Mouse (Mus musculus) limb, embryonic 15.5 days (tissue): ENCODE results near the gene Ankrd55. TPM values are rescaled to one million over a fixed set of nuclear protein-coding genes. Genes with fewer than 3 reads are reported as not detected.
A peak's percentile ranks its signal among the peaks of the same experiment; 100 is the strongest.
"Not testable (repeated sequence)": the region's sequence is repeated elsewhere in the genome, so short reads cannot be mapped to it uniquely, and the experiment has no call there.

Experiments
- ATAC-seq: fragments of 200-750 bp; cut with Nextera tagmentation; 2 replicates; pipeline ENCODE4 v1.8.0; 2017; ENCODE audit warnings: low read depth, moderate TSS enrichment; ENCODE audit not compliant: insufficient number of reproducible peaks, low FRiP score, low TSS enrichment
- H3K27ac ChIP-seq: fragments of 300-500 bp; sonication (generic); 2 replicates; pipeline ENCODE4 v1.5.1; 2015; ENCODE audit warnings: moderate library complexity, mild to moderate bottlenecking, inconsistent platforms
- H3K27me3 ChIP-seq: fragments of 300-500 bp; sonication (generic); 2 replicates; pipeline ENCODE4 v1.6.1; 2015; ENCODE audit warnings: inconsistent platforms
- H3K36me3 ChIP-seq: fragments of 300-500 bp; sonication (generic); 2 replicates; pipeline ENCODE4 v1.6.1; 2015; ENCODE audit warnings: inconsistent platforms
- H3K4me1 ChIP-seq: fragments of 300-500 bp; sonication (generic); 2 replicates; pipeline ENCODE4 v1.6.1; 2015; ENCODE audit warnings: inconsistent platforms
- H3K4me2 ChIP-seq: fragments of 300-500 bp; sonication (generic); 2 replicates; pipeline ENCODE4 v1.6.1; 2015; ENCODE audit warnings: mild to moderate bottlenecking, inconsistent platforms
- H3K4me3 ChIP-seq: fragments of 300-500 bp; sonication (generic); 2 replicates; pipeline ENCODE4 v1.5.1; 2015; ENCODE audit warnings: mild to moderate bottlenecking, inconsistent platforms
- H3K9ac ChIP-seq: fragments of 300-500 bp; sonication (generic); 2 replicates; pipeline ENCODE4 v1.6.1; 2015; ENCODE audit warnings: inconsistent platforms
- H3K9me3 ChIP-seq: fragments of 300-500 bp; sonication (generic); 2 replicates; pipeline ENCODE4 v1.6.1; 2016; ENCODE audit warnings: inconsistent platforms
- WGBS: fragments of 180-500 bp; shearing (Covaris S2); methylation state at CpG from one replicate; pipeline ENCODE4 v1.1.7; 2015; 5-methylcytosine and 5-hydroxymethylcytosine counted together
- polyA plus RNA-seq: library from polyadenylated mRNA; unstranded; fragments of >200 nt; fragmentation: Nextera tagmentation; extraction: Ambion mirVana; gene quantifications from 2 replicates; pipeline ENCODE4 v1.2.1, GENCODE M21; 2015

Gene Ankrd55
- polyA plus RNA-seq, 1 experiment from 2014 or later = 1.00 TPM

DNA sequence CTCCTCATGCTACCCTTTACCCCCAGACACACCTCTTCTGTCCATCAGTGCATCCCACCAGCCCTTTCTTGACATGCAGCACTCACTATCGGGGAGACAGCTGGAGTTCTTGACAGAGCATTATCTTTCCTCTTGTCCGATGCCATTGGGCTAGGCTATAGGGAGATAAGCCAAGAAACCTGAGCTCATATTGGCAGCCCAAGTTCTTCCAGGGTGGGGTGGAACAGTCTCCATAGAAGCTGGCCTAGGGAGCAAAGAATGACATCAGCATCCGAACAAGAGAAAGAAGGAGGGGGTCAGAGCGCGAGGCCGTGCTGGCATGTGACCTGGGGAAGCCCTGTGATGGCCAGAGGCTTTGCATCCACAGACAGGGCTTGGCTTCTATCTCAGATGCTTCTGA is 9.5 kb downstream of the Ankrd55 start:
- Histone ChIP-seq H3K9me3 (no peaks in the 10 kb centered on the region), H3K9ac (no peak overlapping the region), H3K27ac (no peak overlapping the region), H3K36me3 (no peaks in the 10 kb centered on the region), H3K4me1 (no peaks in the 10 kb centered on the region), H3K27me3 (no peaks in the 10 kb centered on the region), H3K4me2 (no peak overlapping the region), H3K4me3 (no peak overlapping the region)
- WGBS = 86% methylated on average over 6 of the region's 6 CpGs
- no peak for ATAC-seq

DNA sequence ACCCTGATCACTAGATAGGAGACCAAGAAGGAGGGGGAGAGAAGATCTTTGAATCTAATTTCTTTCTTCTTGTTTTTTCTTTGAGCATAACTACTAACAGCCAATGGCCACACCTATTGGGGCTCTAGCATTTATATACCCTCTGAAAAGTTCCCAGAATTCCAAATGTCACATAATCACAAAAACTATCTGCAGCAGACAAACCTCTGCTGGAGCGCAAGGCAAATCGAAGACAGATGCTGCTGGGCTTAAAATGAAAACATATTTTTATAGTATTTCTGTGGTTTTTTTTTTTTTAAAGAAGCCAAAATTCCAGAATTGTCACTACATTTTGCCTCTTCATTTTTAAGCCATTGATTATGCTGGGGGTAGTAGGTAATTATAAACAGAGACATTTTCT is 15.2 kb downstream of the Ankrd55 start:
- no peaks in the 10 kb centered on the region for H3K4me1 ChIP-seq
- peak overlapping the region; percentile 27; the same call in 1 of the 2 replicates for H3K27ac ChIP-seq
- no peak overlapping the region for H3K4me3 ChIP-seq
- WGBS = 55% methylated on average over 2 of the region's 2 CpGs
- H3K36me3 ChIP-seq = no peaks in the 10 kb centered on the region
- no peak overlapping the region for H3K9ac ChIP-seq
- H3K9me3 ChIP-seq = no peaks in the 10 kb centered on the region
- ATAC-seq = no peak
- H3K4me2 ChIP-seq = no peak overlapping the region
- H3K27me3 ChIP-seq = no peaks in the 10 kb centered on the region

DNA sequence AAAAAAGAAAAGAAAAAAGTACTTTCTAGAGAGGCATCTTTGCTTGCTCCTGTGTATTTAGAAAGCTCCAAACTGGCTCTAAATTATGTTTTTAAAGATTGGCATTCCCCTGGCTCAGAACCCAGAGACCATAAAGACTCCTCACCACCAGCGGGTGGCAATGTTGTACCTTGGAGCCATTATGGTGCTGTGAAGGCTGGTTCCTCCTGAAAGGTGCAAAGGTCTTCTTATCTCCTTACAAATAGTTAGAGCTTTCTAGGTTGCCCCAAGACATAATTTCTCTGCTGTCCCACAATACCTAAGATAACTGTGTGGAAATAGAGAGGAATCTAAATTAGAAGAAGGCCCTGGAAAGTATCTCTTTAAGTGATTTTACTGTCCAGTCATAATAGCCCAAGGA is 20.4 kb downstream of the Ankrd55 start:
- no peak for ATAC-seq
- no peak overlapping the region for H3K27ac ChIP-seq
- H3K4me3 ChIP-seq = no peak overlapping the region
- no peak overlapping the region for H3K4me2 ChIP-seq
- WGBS = 24% methylated on average over 1 of the region's 1 CpGs
- H3K4me1 ChIP-seq = 0 out of 2 replicates have a peak, but pooled peaks cover 2% of the 10 kb centered on the region
- no peaks in the 10 kb centered on the region for H3K9me3 ChIP-seq
- no peak overlapping the region for H3K9ac ChIP-seq
- H3K27me3 ChIP-seq = no peaks in the 10 kb centered on the region
- H3K36me3 ChIP-seq = no peaks in the 10 kb centered on the region

DNA sequence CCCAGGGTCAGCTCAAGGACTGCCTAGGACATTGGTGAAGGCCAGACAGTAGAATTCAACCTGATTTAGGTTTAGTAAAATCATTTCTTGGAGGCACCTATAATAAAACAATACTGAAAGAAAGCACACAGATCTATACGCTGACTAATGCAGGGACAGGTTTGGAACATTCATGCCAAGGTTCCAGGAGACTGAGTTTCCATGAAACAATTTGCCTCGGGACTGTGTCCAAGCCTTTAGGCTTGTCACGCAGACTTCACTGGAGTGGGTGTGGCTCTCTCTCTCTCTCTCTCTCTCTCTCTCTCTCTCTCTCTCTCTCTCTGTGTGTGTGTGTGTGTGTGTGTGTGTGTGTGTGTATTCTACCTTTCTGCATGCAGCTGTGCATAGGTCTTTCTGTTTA is 23.4 kb downstream of the Ankrd55 start:
- H3K9ac ChIP-seq, ATAC-seq, H3K9me3 ChIP-seq, H3K27me3 ChIP-seq, H3K4me2 ChIP-seq, H3K4me1 ChIP-seq, H3K36me3 ChIP-seq, H3K4me3 ChIP-seq: not testable (repeated sequence)
- WGBS = 22% methylated on average over 3 of the region's 3 CpGs
- peak overlapping the region; percentile 47; the same call in 1 of the 2 replicates for H3K27ac ChIP-seq

DNA sequence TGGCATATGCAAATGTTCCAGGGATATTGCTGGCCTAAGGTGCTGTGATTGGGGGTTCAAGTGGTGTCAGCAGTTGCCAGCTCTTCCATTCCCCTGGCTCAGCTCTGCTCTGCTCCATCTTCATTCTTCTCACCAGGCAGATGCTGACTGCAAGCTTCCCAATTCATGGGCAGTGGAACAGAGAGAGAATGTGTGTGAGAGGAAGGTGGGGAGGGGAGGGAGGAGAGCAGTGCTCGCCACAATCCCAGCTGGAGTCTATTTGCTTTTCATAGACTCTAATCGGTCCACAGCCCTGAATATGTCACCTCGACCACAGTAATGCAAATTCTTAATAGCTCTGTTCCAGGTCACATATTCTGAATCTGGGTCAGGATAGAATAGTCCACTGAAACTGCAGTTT is 27.2 kb downstream of the Ankrd55 start:
- no peak overlapping the region for H3K4me2 ChIP-seq
- no peak overlapping the region for H3K4me3 ChIP-seq
- no peaks in the 10 kb centered on the region for H3K9me3 ChIP-seq
- no peak for ATAC-seq
- no peak overlapping the region for H3K9ac ChIP-seq
- no peak overlapping the region for H3K27ac ChIP-seq
- WGBS = 23% methylated on average over 3 of the region's 3 CpGs
- no peaks in the 10 kb centered on the region for H3K27me3 ChIP-seq
- H3K36me3 ChIP-seq = no peaks in the 10 kb centered on the region
- H3K4me1 ChIP-seq = peaks cover 5% of the 10 kb centered on the region; the same call in 1 of the 2 replicates

DNA sequence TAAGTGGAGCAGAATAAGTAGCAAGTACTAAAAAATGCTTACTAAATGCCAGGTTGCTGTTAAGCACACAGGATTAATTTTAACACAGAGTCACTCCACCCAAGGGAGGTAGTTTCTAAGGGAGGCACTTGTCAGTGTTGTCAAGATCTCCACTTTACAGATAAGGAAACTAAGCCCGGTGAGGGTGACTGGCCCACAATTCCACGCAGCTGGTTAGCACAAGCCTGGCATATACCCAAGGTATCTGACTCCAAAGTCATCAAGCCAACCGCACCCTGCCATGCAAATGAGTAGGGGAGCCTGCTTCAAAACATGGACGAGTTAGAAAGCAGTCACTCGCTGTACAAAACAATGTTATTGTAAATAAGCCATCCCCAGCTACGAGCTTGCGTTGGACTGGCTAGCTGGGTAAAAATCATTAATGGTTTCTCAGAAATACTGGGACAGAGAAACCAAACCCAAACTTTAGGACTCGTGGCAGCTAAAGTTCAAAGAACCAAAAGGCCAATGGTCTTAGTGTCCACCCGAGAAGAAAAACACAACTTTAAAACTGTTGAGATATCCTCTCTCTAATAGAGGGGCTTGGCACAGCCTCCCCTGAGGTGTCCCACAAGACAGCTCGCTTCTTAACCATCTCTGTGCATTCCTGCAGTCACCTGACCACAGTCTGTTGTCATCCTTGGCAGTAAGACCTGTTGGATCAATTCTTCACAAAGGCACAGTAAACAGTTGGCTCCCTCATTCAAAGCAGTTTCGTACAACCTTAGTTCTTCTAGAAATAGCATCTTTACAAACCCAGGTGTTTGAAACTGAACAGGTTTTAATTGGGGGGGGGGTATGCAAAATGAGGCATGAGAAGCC is 28.6 kb downstream of the Ankrd55 start:
- H3K4me2 ChIP-seq = no peak overlapping the region
- no peaks in the 10 kb centered on the region for H3K9me3 ChIP-seq
- no peak overlapping the region for H3K4me3 ChIP-seq
- WGBS = 72% methylated on average over 11 of the region's 11 CpGs
- no peaks in the 10 kb centered on the region for H3K36me3 ChIP-seq
- H3K27ac ChIP-seq = no peak overlapping the region
- no peak overlapping the region for H3K9ac ChIP-seq
- H3K4me1 ChIP-seq = peaks cover 4% of the 10 kb centered on the region; the same call in 1 of the 2 replicates
- ATAC-seq = no peak
- no peaks in the 10 kb centered on the region for H3K27me3 ChIP-seq

DNA sequence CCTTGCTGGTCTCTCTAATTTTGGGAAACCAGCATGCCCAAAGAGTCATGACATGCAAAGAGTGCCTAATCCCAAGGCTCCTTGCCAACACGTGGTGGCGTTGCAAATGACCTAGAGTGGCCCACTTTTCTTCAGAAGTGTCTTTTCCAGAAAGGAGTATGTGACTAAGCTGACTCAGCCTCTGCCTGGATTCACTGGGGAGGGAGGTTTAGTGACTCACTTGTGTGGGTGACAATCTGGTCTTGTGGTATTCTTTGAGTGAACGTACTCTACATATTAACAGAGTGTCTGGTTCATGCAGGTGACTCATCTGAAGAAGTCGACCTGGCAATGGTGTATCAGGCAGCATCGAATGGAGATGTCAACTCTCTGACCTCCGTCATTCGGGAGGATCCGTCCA is 29.9 kb downstream of the Ankrd55 start:
- 83% methylated on average over 8 of the region's 8 CpGs for WGBS
- Histone ChIP-seq H3K36me3 (no peaks in the 10 kb centered on the region), H3K4me1 (peaks cover 4% of the 10 kb centered on the region; the same call in 1 of the 2 replicates), H3K4me2 (no peak overlapping the region), H3K9ac (no peak overlapping the region), H3K27me3 (no peaks in the 10 kb centered on the region), H3K27ac (no peak overlapping the region), H3K9me3 (no peaks in the 10 kb centered on the region), H3K4me3 (no peak overlapping the region)
- no peak for ATAC-seq

DNA sequence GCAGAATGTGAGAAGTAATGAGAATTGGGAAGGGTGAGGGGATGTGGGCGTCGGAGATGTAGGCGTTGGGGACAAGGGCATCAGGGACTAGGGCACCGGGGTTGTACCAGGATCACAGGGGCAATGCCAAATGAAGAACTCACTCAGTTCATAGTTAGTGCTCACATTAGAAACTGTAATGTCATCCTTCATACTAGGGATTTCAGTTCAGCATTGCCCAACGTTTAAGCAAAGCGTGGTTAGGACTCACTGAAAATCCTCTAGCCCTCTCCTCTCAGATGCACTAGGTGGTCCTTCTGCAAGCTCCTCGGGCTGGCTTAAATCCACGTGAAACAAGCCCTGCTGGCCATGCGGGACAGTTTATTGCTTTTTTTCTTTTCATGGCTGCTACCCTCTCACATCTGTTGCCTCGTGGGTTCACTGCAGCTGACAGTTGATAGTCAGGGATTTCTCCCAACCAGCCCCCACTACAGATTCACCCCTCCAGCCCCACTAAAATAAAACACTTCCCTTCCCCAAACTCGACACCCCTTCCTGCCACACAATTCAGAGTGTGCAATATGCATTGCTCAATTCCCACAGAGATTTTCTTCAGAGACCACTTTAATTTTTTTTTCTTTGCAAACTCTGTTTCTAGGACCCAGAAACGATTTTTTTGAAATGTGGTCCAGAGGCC is 35.5 kb downstream of the Ankrd55 start:
- no peak for ATAC-seq
- H3K27ac ChIP-seq = no peak overlapping the region
- H3K27me3 ChIP-seq = no peaks in the 10 kb centered on the region
- no peaks in the 10 kb centered on the region for H3K9me3 ChIP-seq
- 26% methylated on average over 12 of the region's 12 CpGs for WGBS
- H3K4me3 ChIP-seq = no peak overlapping the region
- H3K4me1 ChIP-seq = peaks cover 22% of the 10 kb centered on the region
- no peak overlapping the region for H3K9ac ChIP-seq
- H3K4me2 ChIP-seq = no peak overlapping the region
- H3K36me3 ChIP-seq = no peaks in the 10 kb centered on the region

DNA sequence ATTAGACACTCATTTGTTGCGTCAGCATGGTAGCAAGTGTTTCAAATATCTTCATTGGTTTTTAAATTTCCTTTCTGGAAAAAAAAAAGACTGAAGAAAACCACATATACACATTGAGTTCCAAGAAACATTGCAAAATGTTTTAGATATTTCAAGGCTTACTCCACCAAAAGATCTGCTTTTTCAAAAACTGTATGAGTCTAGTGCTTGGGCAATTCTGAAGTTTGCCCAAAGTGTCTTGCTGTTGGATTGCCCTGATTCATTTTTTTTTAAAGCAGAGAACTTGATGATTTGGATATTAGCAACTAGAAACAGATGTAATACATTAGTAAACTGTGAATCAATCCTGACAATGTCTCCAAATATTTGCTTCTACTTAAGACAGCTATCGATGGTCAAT is 36.9 kb downstream of the Ankrd55 start:
- Histone ChIP-seq H3K4me1 (peaks cover 26% of the 10 kb centered on the region), H3K9me3 (no peaks in the 10 kb centered on the region)

DNA sequence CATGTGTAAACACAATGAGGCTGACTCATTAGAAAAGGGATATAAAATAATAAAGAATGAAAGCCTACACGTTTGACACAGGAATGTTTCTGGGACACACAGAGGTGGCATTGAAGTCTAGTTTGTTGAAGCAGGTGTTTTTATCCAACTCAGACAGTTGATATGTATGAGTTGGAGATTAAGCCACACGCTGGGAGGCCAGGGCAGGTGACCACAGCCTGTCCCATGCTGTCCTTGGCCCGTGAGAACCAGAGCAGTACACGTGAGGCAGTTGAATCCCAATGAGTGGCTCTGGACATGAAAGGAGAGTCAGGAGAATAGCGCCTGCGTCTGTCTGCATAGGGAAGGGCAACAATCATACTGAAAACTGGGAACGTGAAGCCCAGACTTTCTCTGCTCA is 38.2 kb downstream of the Ankrd55 start:
- 70% methylated on average over 7 of the region's 7 CpGs for WGBS

More for the DNA sequence above, 36.9 kb downstream of the Ankrd55 start:
- Histone ChIP-seq H3K27ac (no peak overlapping the region), H3K4me2 (no peak overlapping the region), H3K36me3 (no peaks in the 10 kb centered on the region), H3K27me3 (no peaks in the 10 kb centered on the region), H3K9ac (no peak overlapping the region), H3K4me3 (no peak overlapping the region)
- WGBS = 84% methylated on average over 2 of the region's 2 CpGs
- ATAC-seq = no peak

DNA sequence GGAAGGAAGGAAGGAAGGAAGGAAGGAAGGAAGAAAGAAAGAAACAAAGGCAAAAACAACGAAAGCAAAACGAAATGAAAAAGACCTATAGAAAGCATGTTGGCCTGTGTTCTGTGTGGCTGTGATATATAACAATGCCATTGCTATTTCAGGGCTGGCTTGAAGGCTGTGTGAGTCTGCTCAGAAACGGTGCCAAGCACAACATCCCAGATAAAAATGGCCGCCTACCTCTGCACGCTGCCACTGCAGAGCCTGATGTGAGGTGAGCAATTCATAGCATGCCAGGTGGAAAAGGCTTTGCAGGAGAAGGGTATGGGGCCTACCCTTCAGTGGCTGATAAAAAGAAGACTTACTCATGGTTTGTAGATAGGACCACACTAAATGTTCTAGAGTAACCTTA is 38.7 kb downstream of the Ankrd55 start:
- Histone ChIP-seq H3K27me3 (no peaks in the 10 kb centered on the region), H3K27ac (peak overlapping the region; percentile 86), H3K4me1 (peaks cover 44% of the 10 kb centered on the region), H3K4me2 (no peak overlapping the region), H3K9ac (no peak overlapping the region), H3K9me3 (no peaks in the 10 kb centered on the region), H3K4me3 (no peak overlapping the region), H3K36me3 (no peaks in the 10 kb centered on the region)
- ATAC-seq = no peak
- 72% methylated on average over 5 of the region's 5 CpGs for WGBS

More for the DNA sequence above, 38.2 kb downstream of the Ankrd55 start:
- no peaks in the 10 kb centered on the region for H3K27me3 ChIP-seq
- no peaks in the 10 kb centered on the region for H3K36me3 ChIP-seq
- no peak overlapping the region for H3K4me3 ChIP-seq
- H3K4me1 ChIP-seq = peaks cover 38% of the 10 kb centered on the region
- H3K4me2 ChIP-seq = no peak overlapping the region
- H3K9ac ChIP-seq = no peak overlapping the region
- H3K9me3 ChIP-seq = no peaks in the 10 kb centered on the region
- ATAC-seq = no peak
- H3K27ac ChIP-seq = peak overlapping the region; percentile 50; the same call in 1 of the 2 replicates

DNA sequence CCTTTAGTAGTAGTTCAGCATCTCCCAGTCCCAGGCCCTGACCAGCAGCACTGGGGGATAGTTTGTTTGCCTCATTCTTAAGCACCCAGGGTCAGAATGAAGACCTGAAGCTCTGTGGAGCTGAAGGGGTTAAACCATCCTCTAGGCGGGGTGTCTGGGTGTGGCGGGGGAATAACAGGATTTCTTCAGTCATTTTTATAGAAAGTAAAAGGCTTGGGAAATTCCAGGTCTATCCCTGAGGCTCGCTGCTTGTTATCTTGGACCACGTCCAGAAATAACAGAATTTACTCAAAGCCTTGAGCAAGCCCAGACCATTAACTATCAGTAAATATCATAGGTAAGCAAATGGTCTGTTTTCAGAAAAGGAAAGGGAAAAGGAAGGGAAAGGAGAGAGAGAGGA is 39.3 kb downstream of the Ankrd55 start:
- Histone ChIP-seq H3K4me2 (no peak overlapping the region), H3K9me3 (no peaks in the 10 kb centered on the region), H3K4me3 (no peak overlapping the region), H3K27me3 (no peaks in the 10 kb centered on the region), H3K27ac (peak overlapping the region; percentile 86), H3K9ac (no peak overlapping the region), H3K4me1 (peaks cover 50% of the 10 kb centered on the region), H3K36me3 (no peaks in the 10 kb centered on the region)
- 12% methylated on average over 4 of the region's 4 CpGs for WGBS
- no peak for ATAC-seq
